Mouse (Mus musculus) midbrain, embryonic 12.5 days (tissue): ENCODE measurements around the gene Cntnap2. TPM values are rescaled to one million over a fixed set of nuclear protein-coding genes. Genes with fewer than 3 reads are reported as not detected.

ENCODE experiments used
- ATAC-seq: fragments of 200-750 bp; cut with Nextera tagmentation; 2 replicates; pipeline ENCODE4 v1.8.0; 2017; ENCODE audit warnings: low read depth, moderate TSS enrichment, moderate library complexity; ENCODE audit not compliant: low FRiP score
- H3K27ac ChIP-seq: fragments of 300-500 bp; sonication (generic); replicated peaks from 2 replicates; pipeline ENCODE4 v1.5.1; 2016; ENCODE audit warnings: mild to moderate bottlenecking
- H3K27me3 ChIP-seq: fragments of 300-500 bp; sonication (generic); 2 replicates; pipeline ENCODE4 v1.6.1; 2016; ENCODE audit warnings: mild to moderate bottlenecking
- H3K36me3 ChIP-seq: fragments of 300-500 bp; sonication (generic); 2 replicates; pipeline ENCODE4 v1.6.1; 2016
- H3K4me1 ChIP-seq: fragments of 300-500 bp; sonication (generic); 2 replicates; pipeline ENCODE4 v1.6.1; 2016
- H3K4me2 ChIP-seq: fragments of 300-500 bp; sonication (generic); replicated peaks from 2 replicates; pipeline ENCODE4 v1.6.1; 2016; ENCODE audit warnings: mild to moderate bottlenecking, moderate library complexity
- H3K4me3 ChIP-seq: fragments of 300-500 bp; sonication (generic); 2 replicates; pipeline ENCODE4 v1.5.1; 2016; ENCODE audit warnings: mild to moderate bottlenecking
- H3K9ac ChIP-seq: fragments of 300-500 bp; sonication (generic); replicated peaks from 2 replicates; pipeline ENCODE4 v1.6.1; 2016; ENCODE audit warnings: mild to moderate bottlenecking, moderate library complexity
- H3K9me3 ChIP-seq: fragments of 300-500 bp; sonication (generic); 2 replicates; pipeline ENCODE4 v1.6.1; 2016; ENCODE audit warnings: mild to moderate bottlenecking
- WGBS: fragments of 180-500 bp; shearing (Covaris S2); methylation state at CpG from one replicate; pipeline ENCODE4 v1.1.7; 2016; 5-methylcytosine and 5-hydroxymethylcytosine counted together
- polyA plus RNA-seq: library from polyadenylated mRNA; unstranded; fragments of >200 nt; fragmentation: Nextera tagmentation; extraction: Ambion mirVana; gene quantifications from 2 replicates; pipeline ENCODE4 v1.2.1, GENCODE M21; 2016

The Cntnap2 gene
- polyA plus RNA-seq, 1 experiment from 2014 or later, result 41.7 TPM

- Histone ChIP-seq H3K9ac (no peak overlapping the region), H3K27me3 (no peaks in the 10 kb centered on the region), H3K4me3 (no peak overlapping the region), H3K9me3 (no peaks in the 10 kb centered on the region), H3K36me3 (no peaks in the 10 kb centered on the region), H3K4me1 (no peaks in the 10 kb centered on the region), H3K27ac (no peak overlapping the region), H3K4me2 (no peak overlapping the region)
- WGBS, result 72% methylated on average over 6 of the region's 6 CpGs
- no peak for ATAC-seq
Observed at GRCm38 (mm10) chr6:47341503-47341884, 2282.3 kb downstream of the Cntnap2 start.

- ATAC-seq, result no peak
- no peak overlapping the region for H3K27ac ChIP-seq
Observed at GRCm38 (mm10) chr6:47343245-47343644, 2284.1 kb downstream of the Cntnap2 start.

GRCm38 (mm10) chr6:47344696-47345095 lies 2285.5 kb downstream of the Cntnap2 start:
- Histone ChIP-seq H3K4me1 (no peaks in the 10 kb centered on the region), H3K9me3 (no peaks in the 10 kb centered on the region), H3K4me3 (no peak overlapping the region), H3K27ac (no peak overlapping the region), H3K9ac (no peak overlapping the region), H3K36me3 (no peaks in the 10 kb centered on the region), H3K4me2 (no peak overlapping the region), H3K27me3 (no peaks in the 10 kb centered on the region)
- WGBS, result 95% methylated on average over 3 of the region's 3 CpGs
- no peak for ATAC-seq

More at GRCm38 (mm10) chr6:47343245-47343644, 2284.1 kb downstream of the Cntnap2 start:
- Histone ChIP-seq H3K27me3 (no peaks in the 10 kb centered on the region), H3K4me3 (no peak overlapping the region), H3K9ac (no peak overlapping the region), H3K36me3 (no peaks in the 10 kb centered on the region), H3K9me3 (no peaks in the 10 kb centered on the region), H3K4me1 (no peaks in the 10 kb centered on the region), H3K4me2 (no peak overlapping the region)
- WGBS, result 78% methylated on average over 1 of the region's 1 CpGs

GRCm38 (mm10) chr6:47350100-47350690 lies 2291.0 kb downstream of the Cntnap2 start:
- H3K36me3 ChIP-seq, result no peaks in the 10 kb centered on the region
- H3K9ac ChIP-seq, result no peak overlapping the region
- no peak overlapping the region for H3K4me3 ChIP-seq
- 90% methylated on average over 8 of the region's 8 CpGs for WGBS
- 0 out of 2 replicates have a peak, but pooled peaks cover 3% of the 10 kb centered on the region for H3K9me3 ChIP-seq
- no peak overlapping the region for H3K27ac ChIP-seq
- ATAC-seq, result no peak
- no peaks in the 10 kb centered on the region for H3K27me3 ChIP-seq
- no peaks in the 10 kb centered on the region for H3K4me1 ChIP-seq
- no peak overlapping the region for H3K4me2 ChIP-seq
